Mouse (Mus musculus) MEL (cell line): ENCODE data around the gene Zfp367. TPM values are rescaled to one million over a fixed set of nuclear protein-coding genes. Genes with fewer than 3 reads are reported as not detected.

Source experiments
- DNase-seq: peaks from one replicate; pipeline ENCODE4 v3.0.0; 2011; ENCODE audit warnings: low read depth, low spot score
- H3K27ac ChIP-seq: 2 replicates; pipeline ENCODE4 v1.5.1; 2012; ENCODE audit warnings: low read depth, mild to moderate bottlenecking, control low read depth, low read length, moderate library complexity; ENCODE audit not compliant: control insufficient read depth
- H3K27me3 ChIP-seq, 2 experiments: fragments of 150-350 bp in 1 of 2; sonication (generic) in 1 of 2; 2 replicates each; pipeline ENCODE4 v1.6.1; 2012; ENCODE audit warnings: low read length in 2 of 2, mild to moderate bottlenecking in 2 of 2, improper control_type of control experiment in 1 of 2, moderate library complexity in 1 of 2; ENCODE audit not compliant: insufficient read depth in 2 of 2, control insufficient read depth in 1 of 2
- H3K36me3 ChIP-seq, 2 experiments: 2 replicates each; pipeline ENCODE4 v1.6.1; 2012 to 2014; ENCODE audit warnings: low read length in 2 of 2, improper control_type of control experiment in 1 of 2, inconsistent platforms in 1 of 2, mild to moderate bottlenecking in 1 of 2; ENCODE audit not compliant: insufficient read depth in 2 of 2, control insufficient read depth in 1 of 2
- H3K4me1 ChIP-seq, 2 experiments: fragments of 150-350 bp in 1 of 2; sonication (generic) in 1 of 2; 2 replicates each; pipeline ENCODE4 v1.6.1; 2012; ENCODE audit warnings: low read length in 2 of 2, improper control_type of control experiment in 1 of 2, mild to moderate bottlenecking in 1 of 2; ENCODE audit not compliant: insufficient read depth in 2 of 2, control insufficient read depth in 1 of 2
- H3K4me3 ChIP-seq, 2 experiments: fragments of 150-350 bp in 1 of 2; sonication (generic) in 1 of 2; 2 replicates each; pipeline ENCODE4 v1.5.1; 2012; ENCODE audit warnings: low read depth in 2 of 2, low read length in 2 of 2, mild to moderate bottlenecking in 2 of 2, moderate library complexity in 2 of 2, control low read depth in 1 of 2, improper control_type of control experiment in 1 of 2; ENCODE audit not compliant: control insufficient read depth in 1 of 2, insufficient read depth in 1 of 2
- H3K79me2 ChIP-seq: 2 replicates; pipeline ENCODE4 v1.6.1; 2012; ENCODE audit warnings: mild to moderate bottlenecking, low read length, moderate library complexity; ENCODE audit not compliant: control insufficient read depth, poor library complexity, insufficient read depth
- H3K9ac ChIP-seq: 2 replicates; pipeline ENCODE4 v1.6.1; 2012; ENCODE audit warnings: low read depth, mild to moderate bottlenecking, control low read depth, low read length, moderate library complexity; ENCODE audit not compliant: control insufficient read depth, poor library complexity, severe bottlenecking
- H3K9me3 ChIP-seq: fragments of 150-350 bp; sonication (generic); replicated peaks from 2 replicates; pipeline ENCODE4 v1.6.1; 2012; ENCODE audit warnings: mild to moderate bottlenecking, low read length, improper control_type of control experiment, moderate library complexity; ENCODE audit not compliant: insufficient read depth
- CHD1 ChIP-seq: IDR thresholded peaks from 2 replicates; pipeline ENCODE4 v1.6.1; 2012; ENCODE audit warnings: low read depth, mild to moderate bottlenecking, inconsistent platforms, low read length, improper control_type of control experiment
- CHD2 ChIP-seq: IDR thresholded peaks from 2 replicates; pipeline ENCODE4 v1.6.1; 2011; ENCODE audit warnings: low read length, improper control_type of control experiment
- CTCF ChIP-seq, 3 experiments: IDR thresholded peaks in 2 of 3; conservative IDR thresholded peaks in 1 of 3; 2 replicates each; pipeline ENCODE4 v1.5.1; 2011 to 2012; ENCODE audit warnings: low read length in 3 of 3, low read depth in 2 of 3, mild to moderate bottlenecking in 2 of 3, improper control_type of control experiment in 1 of 3, inconsistent platforms in 1 of 3, mixed read lengths in 1 of 3, moderate library complexity in 1 of 3; ENCODE audit not compliant: control insufficient read depth in 1 of 3, insufficient read depth in 1 of 3, poor library complexity in 1 of 3, severe bottlenecking in 1 of 3
- GABPA ChIP-seq: IDR thresholded peaks from 2 replicates; pipeline ENCODE4 v1.6.1; 2012; ENCODE audit warnings: low read depth, mild to moderate bottlenecking, inconsistent platforms, low read length, improper control_type of control experiment, moderate library complexity
- HCFC1 ChIP-seq: IDR thresholded peaks from 2 replicates; pipeline ENCODE4 v1.6.1; 2012; ENCODE audit warnings: low read depth, mild to moderate bottlenecking, inconsistent platforms, low read length, improper control_type of control experiment, moderate library complexity
- JUND ChIP-seq: IDR thresholded peaks from 2 replicates; pipeline ENCODE4 v1.6.1; 2011; ENCODE audit warnings: low read depth, mild to moderate bottlenecking, improper control_type of control experiment, low read length
- MAX ChIP-seq: IDR thresholded peaks from 2 replicates; pipeline ENCODE4 v1.6.1; 2011; ENCODE audit warnings: low read length, improper control_type of control experiment
- MAZ ChIP-seq: IDR thresholded peaks from 2 replicates; pipeline ENCODE4 v1.6.1; 2012; ENCODE audit warnings: low read depth, mild to moderate bottlenecking, inconsistent platforms, low read length, improper control_type of control experiment
- MEF2A ChIP-seq: IDR thresholded peaks from 2 replicates; pipeline ENCODE4 v1.6.1; 2014; ENCODE audit warnings: low read depth, mild to moderate bottlenecking, inconsistent platforms, low read length, improper control_type of control experiment; ENCODE audit not compliant: poor library complexity, insufficient replicate concordance, severe bottlenecking; ENCODE audit errors: extremely low read depth
- MYC ChIP-seq: IDR thresholded peaks from 2 replicates; pipeline ENCODE4 v1.6.1; 2011; ENCODE audit warnings: low read depth, mild to moderate bottlenecking, low read length, improper control_type of control experiment, moderate library complexity
- NELFE ChIP-seq: IDR thresholded peaks from 2 replicates; pipeline ENCODE4 v1.6.1; 2011; ENCODE audit warnings: low read depth, low read length, improper control_type of control experiment
- NRF1 ChIP-seq: IDR thresholded peaks from 2 replicates; pipeline ENCODE4 v1.6.1; 2014; ENCODE audit warnings: low read depth, mild to moderate bottlenecking, inconsistent platforms, low read length, improper control_type of control experiment, moderate library complexity; ENCODE audit not compliant: poor library complexity, insufficient read depth, severe bottlenecking
- POLR2A ChIP-seq, 2 experiments: IDR thresholded peaks; 2 replicates each; pipeline ENCODE4 v1.6.1; 2011 to 2012; ENCODE audit warnings: low read length in 2 of 2, mild to moderate bottlenecking in 2 of 2, control low read depth in 1 of 2, improper control_type of control experiment in 1 of 2, low read depth in 1 of 2, moderate library complexity in 1 of 2; ENCODE audit not compliant: control insufficient read depth in 1 of 2, insufficient read depth in 1 of 2, poor library complexity in 1 of 2
- POLR2AphosphoS2 ChIP-seq: IDR thresholded peaks from 2 replicates; pipeline ENCODE4 v1.6.1; 2011; ENCODE audit warnings: low read length, improper control_type of control experiment
- RAD21 ChIP-seq: IDR thresholded peaks from 2 replicates; pipeline ENCODE4 v1.6.1; 2011; ENCODE audit warnings: mild to moderate bottlenecking, low read depth, low read length, improper control_type of control experiment
- SIN3A ChIP-seq: IDR thresholded peaks from 2 replicates; pipeline ENCODE4 v1.6.1; 2012; ENCODE audit warnings: low read length, improper control_type of control experiment, inconsistent platforms
- SMC3 ChIP-seq: IDR thresholded peaks from 2 replicates; pipeline ENCODE4 v1.6.1; 2011; ENCODE audit warnings: low read depth, low read length, improper control_type of control experiment
- TAL1 ChIP-seq: IDR thresholded peaks from 2 replicates; pipeline ENCODE4 v1.6.1; 2012; ENCODE audit warnings: mild to moderate bottlenecking, inconsistent platforms, low read length, moderate library complexity, mixed read lengths
- TBP ChIP-seq: IDR thresholded peaks from 2 replicates; pipeline ENCODE4 v1.8.0; 2011; ENCODE audit warnings: low read depth, low read length, improper control_type of control experiment
- UBTF ChIP-seq: IDR thresholded peaks from 2 replicates; pipeline ENCODE4 v1.6.1; 2012; ENCODE audit warnings: low read depth, mild to moderate bottlenecking, inconsistent platforms, low read length, improper control_type of control experiment, moderate library complexity, borderline replicate concordance; ENCODE audit not compliant: insufficient read depth
- USF1 ChIP-seq: IDR thresholded peaks from 2 replicates; pipeline ENCODE4 v1.6.1; 2014; ENCODE audit warnings: low read depth, mild to moderate bottlenecking, inconsistent platforms, low read length, improper control_type of control experiment, moderate library complexity
- USF2 ChIP-seq, 2 experiments: IDR thresholded peaks; 2 replicates each; pipeline ENCODE4 v1.6.1; 2011 to 2012; ENCODE audit warnings: improper control_type of control experiment in 2 of 2, low read length in 2 of 2, borderline replicate concordance in 1 of 2, inconsistent platforms in 1 of 2, low read depth in 1 of 2, mild to moderate bottlenecking in 1 of 2; ENCODE audit not compliant: insufficient read depth in 1 of 2
- ZC3H11A ChIP-seq: IDR thresholded peaks from 2 replicates; pipeline ENCODE4 v1.6.1; 2012; ENCODE audit warnings: low read depth, mild to moderate bottlenecking, inconsistent platforms, low read length, improper control_type of control experiment
- ZMIZ1 ChIP-seq: IDR thresholded peaks from 2 replicates; pipeline ENCODE4 v1.6.1; 2012; ENCODE audit warnings: low read depth, mild to moderate bottlenecking, inconsistent platforms, low read length, improper control_type of control experiment, moderate library complexity
- ZNF384 ChIP-seq: IDR thresholded peaks from 2 replicates; pipeline ENCODE4 v1.6.1; 2012; ENCODE audit warnings: low read depth, mild to moderate bottlenecking, inconsistent platforms, low read length, improper control_type of control experiment
- polyA plus RNA-seq, 2 experiments: library from polyadenylated mRNA; stranded (reverse) in 1 of 2; unstranded in 1 of 2; fragments of >175 nt in 1 of 2; fragments of >200 nt in 1 of 2; gene quantifications; 2 replicates each; pipeline versions ENCODE4 v1.2.1 to v1.2.4; 2012; ENCODE audit warnings: low replicate concordance in 2 of 2, low read depth in 1 of 2; ENCODE audit not compliant: insufficient read length in 2 of 2, insufficient read depth in 1 of 2, missing spikeins in 1 of 2
- total RNA-seq: library from RNA; depleted of rRNA; stranded (reverse); fragments of 300-350 nt; gene quantifications from 2 replicates; pipeline ENCODE4 v1.2.3, GENCODE M21; 2012

The Zfp367 gene
- total and polyA plus RNA-seq, 3 experiments = 23.4 to 28.4 TPM; not detected in 1

GRCm38 (mm10) chr13:64180300-64180699 is 27.3 kb upstream of the Zfp367 start:
- H3K4me1 ChIP-seq = no peaks in the 10 kb centered on the region
- peak; percentile 78 for DNase-seq

DNA sequence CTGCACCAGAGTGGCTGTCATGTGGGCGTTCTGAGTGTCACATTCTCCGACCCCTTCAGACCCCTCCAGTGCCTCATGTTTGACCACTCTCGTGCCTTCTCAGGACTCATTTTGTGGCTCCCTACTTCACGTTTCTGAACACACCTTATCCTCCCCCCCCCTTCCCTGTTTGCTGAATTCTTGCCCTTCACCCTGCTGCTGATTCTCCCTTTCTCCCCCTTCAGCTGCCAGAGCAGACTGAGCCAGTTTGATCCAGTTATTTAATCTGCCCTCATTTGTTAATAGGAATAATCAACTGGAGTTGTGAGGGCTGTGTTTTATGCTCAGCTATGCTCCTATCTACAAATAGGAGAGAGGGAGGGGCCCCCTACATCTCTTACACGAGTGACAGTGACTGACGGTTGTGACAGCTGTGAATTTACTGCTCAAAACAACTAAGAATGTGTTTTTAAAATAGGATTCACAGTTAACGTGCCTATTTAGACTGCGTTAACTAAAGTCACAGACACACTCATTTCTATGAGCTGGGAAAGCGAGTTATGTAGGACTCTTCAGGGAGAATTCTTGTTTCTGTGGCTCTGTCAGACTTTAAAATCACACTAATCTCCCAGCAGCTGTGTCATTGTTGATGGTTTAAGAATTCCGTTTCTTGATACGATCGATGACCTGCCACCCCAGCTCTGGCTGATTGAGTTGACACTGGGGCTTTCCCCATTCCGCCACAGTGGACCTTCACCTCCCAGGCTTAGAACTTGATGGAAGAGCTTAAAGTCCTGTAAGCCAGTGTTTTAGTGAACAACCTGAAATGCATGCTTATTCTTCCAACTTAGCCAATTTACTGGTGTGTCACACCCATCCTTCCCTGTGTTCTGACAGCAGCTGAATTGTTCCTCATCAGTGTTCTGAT is 26.0 kb upstream of the Zfp367 start:
- Histone ChIP-seq H3K4me1 (no peaks in the 10 kb centered on the region), H3K79me2 (no peaks in the 10 kb centered on the region), H3K9ac (no peak overlapping the region), H3K4me3 (no peak overlapping the region), H3K36me3 (no peaks in the 10 kb centered on the region; a peak in 1 of 4 replicates), H3K27me3 (no peaks in the 10 kb centered on the region), H3K9me3 (no peaks in the 10 kb centered on the region), H3K27ac (no peak overlapping the region)
- TF ChIP-seq POLR2A (IDR thresholded peaks at IDR 0.05; ENCODE audit: control insufficient read depth in 1 of 2, insufficient read depth in 1 of 2, low read depth in 1 of 2, low read length in 2 of 2, poor library complexity in 1 of 2) (no peak), NRF1 (no peak), NELFE (no peak), ZNF384 (no peak), ZMIZ1 (no peak), UBTF (no peak), USF1 (no peak), CHD2 (no peak), RAD21 (no peak), ZC3H11A (no peak), CHD1 (no peak), MEF2A (no peak), HCFC1 (no peak), JUND (no peak), TBP (no peak), USF2 (IDR thresholded peaks at IDR 0.05; ENCODE audit: borderline replicate concordance in 1 of 2, insufficient read depth in 1 of 2, low read depth in 1 of 2, low read length in 2 of 2) (no peak), POLR2AphosphoS2 (no peak), MAZ (no peak), CTCF (IDR thresholded peaks at IDR 0.05 in 2 of 3, conservative IDR thresholded peaks at IDR 0.05 in 1 of 3; ENCODE audit: control insufficient read depth in 1 of 3, insufficient read depth in 1 of 3, low read depth in 2 of 3, low read length in 3 of 3, poor library complexity in 1 of 3, severe bottlenecking in 1 of 3) (no peak)
- DNase-seq = no peak

More at GRCm38 (mm10) chr13:64180300-64180699, 27.3 kb upstream of the Zfp367 start:
- H3K9me3 ChIP-seq = no peaks in the 10 kb centered on the region
- H3K27ac ChIP-seq = no peak overlapping the region
- H3K79me2 ChIP-seq = no peaks in the 10 kb centered on the region
- H3K9ac ChIP-seq = no peak overlapping the region
- H3K36me3 ChIP-seq = no peaks in the 10 kb centered on the region; a peak in 1 of 4 replicates
- TF ChIP-seq MAZ = no peak
- TF ChIP-seq RAD21 = peak; percentile 56
- TF ChIP-seq GABPA = no peak
- no peak for TF ChIP-seq MEF2A
- peak; percentile 87 for TF ChIP-seq MYC
- peak; percentile 48 to 65 (median 62) for TF ChIP-seq CTCF (IDR thresholded peaks at IDR 0.05 in 2 of 3, conservative IDR thresholded peaks at IDR 0.05 in 1 of 3; ENCODE audit: control insufficient read depth in 1 of 3, insufficient read depth in 1 of 3, low read depth in 2 of 3, low read length in 3 of 3, poor library complexity in 1 of 3, severe bottlenecking in 1 of 3)
- peak; percentile 61 for TF ChIP-seq SMC3
- peak; percentile 40 for TF ChIP-seq ZC3H11A
- TF ChIP-seq ZNF384 = no peak
- TF ChIP-seq SIN3A = no peak
- TF ChIP-seq MAX = no peak
- no peak for TF ChIP-seq JUND
- TF ChIP-seq POLR2AphosphoS2 = no peak
- no peak for TF ChIP-seq TAL1
- H3K27me3 ChIP-seq = no peaks in the 10 kb centered on the region
- no peak overlapping the region for H3K4me3 ChIP-seq
